Mouse (Mus musculus): ENCODE measurements around the gene Smim7. TPM values are rescaled to one million over a fixed set of nuclear protein-coding genes. Genes with fewer than 3 reads are reported as not detected.
A peak's percentile ranks its signal among the peaks of the same experiment; 100 is the strongest.

The Smim7 gene
- total RNA-seq, 1 experiment, result 45.2 TPM

DNA sequence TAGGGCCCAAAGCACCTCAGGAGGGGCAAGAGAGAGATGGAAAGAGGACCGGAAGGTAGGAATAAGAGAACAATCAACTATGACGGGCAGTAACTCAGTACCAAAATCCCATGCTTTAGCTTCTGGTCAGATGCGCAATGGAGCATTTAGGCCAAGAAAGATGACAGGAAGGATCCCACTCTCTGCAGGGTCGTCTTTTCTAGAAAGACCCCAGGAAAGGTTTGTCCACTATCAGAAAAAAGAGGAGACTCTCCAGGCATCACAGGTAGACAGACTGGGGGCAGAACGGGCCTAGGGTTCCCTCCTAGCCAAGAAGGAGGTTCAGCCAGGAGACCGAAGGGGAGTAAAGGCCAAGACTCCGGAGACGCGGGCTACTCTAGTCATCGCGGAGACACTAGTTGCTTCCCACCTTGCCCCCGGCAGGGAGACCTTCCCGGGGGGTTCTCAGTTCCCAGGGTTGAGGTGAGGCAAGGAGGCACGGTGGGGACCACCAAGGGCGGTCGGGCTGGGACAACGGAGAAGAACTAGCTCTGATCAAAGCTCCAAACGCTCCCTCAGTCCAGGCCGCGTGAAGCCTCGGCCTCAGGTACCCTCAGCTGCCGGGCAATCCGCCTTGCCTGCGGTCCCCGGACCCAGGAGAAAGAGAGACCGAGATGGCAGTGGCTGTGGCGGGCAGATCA, 23.6 kb downstream of the Smim7 start:
- H3K4me3 ChIP-seq (ENCODE audit: insufficient read depth in 1 of 2, low read depth in 1 of 2, low read length in 2 of 2, poor library complexity in 1 of 2, severe bottlenecking in 1 of 2), result peak overlapping the region; percentile 93 to 95
- TF ChIP-seq HCFC1 (IDR thresholded peaks at IDR 0.05; ENCODE audit: borderline replicate concordance, insufficient read depth, low read length) (no peak; the same call in 1 of the 2 replicates), ZNF384 (IDR thresholded peaks at IDR 0.05; ENCODE audit: low read depth, low read length) (no peak)
- in situ Hi-C loops (cut with MboI; ENCODE audit: low sequenced_read_pairs in 2 of 2, unreplicated experiment in 2 of 2), result no loop called here
- H3K9me3 ChIP-seq (ENCODE audit: control insufficient read depth, insufficient read depth, low read depth, low read length), result no peaks in the 10 kb centered on the region
- peak overlapping the region; percentile 64 for H3K27ac ChIP-seq (ENCODE audit: insufficient read depth, low read depth, low read length, poor library complexity, severe bottlenecking)
- peaks cover 6% of the 10 kb centered on the region; the same call in 1 of the 2 replicates for H3K36me3 ChIP-seq (ENCODE audit: control insufficient read depth, insufficient read depth, low read length, poor library complexity, severe bottlenecking)
- no peak for DNase-seq (ENCODE audit: low read depth, low spot score)
- H3K4me1 ChIP-seq (ENCODE audit: control insufficient read depth in 2 of 2, insufficient read depth in 2 of 2, low read length in 2 of 2, poor library complexity in 1 of 2), result peaks cover 0 to 7% of the 10 kb centered on the region in 2 experiments; a peak in 3 of 4 replicates
- H3K9ac ChIP-seq (ENCODE audit: insufficient read depth, low read depth, low read length, poor library complexity, severe bottlenecking), result peak overlapping the region; percentile 94

DNA sequence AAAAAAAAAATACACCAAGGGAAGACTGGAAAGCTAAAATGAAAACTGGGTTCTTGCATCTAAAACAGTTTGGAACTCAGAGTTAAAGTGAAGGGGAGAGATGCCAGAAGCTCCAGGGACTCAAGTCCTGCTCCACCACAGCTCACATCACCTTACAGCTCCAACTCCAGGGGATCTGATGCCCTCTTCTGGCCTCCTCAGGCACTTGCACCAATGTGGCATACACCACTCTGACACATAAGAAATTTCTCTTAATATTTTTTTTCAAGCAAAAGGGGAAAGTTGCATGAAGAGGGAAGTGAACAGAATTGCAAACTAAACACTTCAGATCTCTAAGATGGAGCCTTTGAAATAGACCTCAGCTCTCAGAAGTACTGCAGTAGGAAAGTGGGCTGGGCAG, 31.7 kb downstream of the Smim7 start:
- peak; percentile 29 for DNase-seq (ENCODE audit: low read depth, low spot score)
- Histone ChIP-seq H3K9me3 (ENCODE audit: control insufficient read depth, insufficient read depth, low read depth, low read length) (no peaks in the 10 kb centered on the region), H3K9ac (ENCODE audit: insufficient read depth, low read depth, low read length, poor library complexity, severe bottlenecking) (no peak overlapping the region), H3K27ac (ENCODE audit: insufficient read depth, low read depth, low read length, poor library complexity, severe bottlenecking) (no peak overlapping the region), H3K4me1 (ENCODE audit: control insufficient read depth in 2 of 2, insufficient read depth in 2 of 2, low read length in 2 of 2, poor library complexity in 1 of 2) (no peaks in the 10 kb centered on the region; a peak in 1 of 4 replicates), H3K36me3 (ENCODE audit: control insufficient read depth, insufficient read depth, low read length, poor library complexity, severe bottlenecking) (peaks cover 4% of the 10 kb centered on the region; the same call in 1 of the 2 replicates), H3K4me3 (ENCODE audit: insufficient read depth in 1 of 2, low read depth in 1 of 2, low read length in 2 of 2, poor library complexity in 1 of 2, severe bottlenecking in 1 of 2) (no peak overlapping the region)
- TF ChIP-seq HCFC1 (IDR thresholded peaks at IDR 0.05; ENCODE audit: borderline replicate concordance, insufficient read depth, low read length) (no peak), ZNF384 (IDR thresholded peaks at IDR 0.05; ENCODE audit: low read depth, low read length) (no peak), CHD2 (IDR thresholded peaks at IDR 0.05; ENCODE audit: low read depth, low read length) (no peak), ZC3H11A (IDR thresholded peaks at IDR 0.05; ENCODE audit: borderline replicate concordance, low read depth, low read length) (peak; percentile 46; the same call in 1 of the 2 replicates), MAFK (IDR thresholded peaks at IDR 0.05; ENCODE audit: insufficient read depth, low read depth, low read length) (no peak)
- in situ Hi-C loops (cut with MboI; ENCODE audit: low sequenced_read_pairs in 2 of 2, unreplicated experiment in 2 of 2), result no loop called here

- no peaks in the 10 kb centered on the region for H3K9me3 ChIP-seq (ENCODE audit: control insufficient read depth, insufficient read depth, low read depth, low read length)
- H3K36me3 ChIP-seq (ENCODE audit: control insufficient read depth, insufficient read depth, low read length, poor library complexity, severe bottlenecking), result no peaks in the 10 kb centered on the region
- TF ChIP-seq HCFC1 (IDR thresholded peaks at IDR 0.05; ENCODE audit: borderline replicate concordance, insufficient read depth, low read length) (no peak), MAFK (IDR thresholded peaks at IDR 0.05; ENCODE audit: insufficient read depth, low read depth, low read length) (no peak), ZC3H11A (IDR thresholded peaks at IDR 0.05; ENCODE audit: borderline replicate concordance, low read depth, low read length) (no peak), ZNF384 (IDR thresholded peaks at IDR 0.05; ENCODE audit: low read depth, low read length) (no peak), CHD2 (IDR thresholded peaks at IDR 0.05; ENCODE audit: low read depth, low read length) (no peak)
- no peak for DNase-seq (ENCODE audit: low read depth, low spot score)
- in situ Hi-C loops (cut with MboI; ENCODE audit: low sequenced_read_pairs in 2 of 2, unreplicated experiment in 2 of 2), result no loop called here
- H3K4me3 ChIP-seq (ENCODE audit: insufficient read depth in 1 of 2, low read depth in 1 of 2, low read length in 2 of 2, poor library complexity in 1 of 2, severe bottlenecking in 1 of 2), result no peak overlapping the region
- H3K4me1 ChIP-seq (ENCODE audit: control insufficient read depth in 2 of 2, insufficient read depth in 2 of 2, low read length in 2 of 2, poor library complexity in 1 of 2), result peaks cover 0 to 6% of the 10 kb centered on the region in 2 experiments; a peak in 1 of 4 replicates
- H3K27ac ChIP-seq (ENCODE audit: insufficient read depth, low read depth, low read length, poor library complexity, severe bottlenecking), result no peak overlapping the region
- H3K9ac ChIP-seq (ENCODE audit: insufficient read depth, low read depth, low read length, poor library complexity, severe bottlenecking), result no peak overlapping the region
Measured at GRCm38 (mm10) chr8:72534888-72535287, 36.0 kb downstream of the Smim7 start.

DNA sequence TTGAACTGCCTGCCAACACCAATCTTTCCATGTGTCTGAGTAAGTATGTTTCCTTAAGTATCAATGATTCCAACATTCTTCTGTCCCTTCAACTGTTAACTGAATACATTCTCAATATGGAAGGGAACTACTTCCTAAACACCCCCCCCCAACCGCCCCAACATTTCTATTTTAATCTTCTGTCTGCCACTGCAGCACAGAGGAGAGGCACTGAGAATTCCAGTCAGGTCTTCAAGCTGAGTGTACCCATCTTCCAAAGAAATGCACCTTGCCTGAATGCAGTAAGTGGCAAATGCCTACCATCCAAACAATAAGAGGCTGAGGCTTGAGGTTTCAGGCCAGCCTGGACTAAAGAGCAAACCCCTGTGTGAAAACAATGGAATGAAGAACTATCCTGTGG, 38.8 kb downstream of the Smim7 start:
- DNase-seq (ENCODE audit: low read depth, low spot score), result no peak
- Histone ChIP-seq H3K36me3 (ENCODE audit: control insufficient read depth, insufficient read depth, low read length, poor library complexity, severe bottlenecking) (peaks cover 1% of the 10 kb centered on the region; the same call in 1 of the 2 replicates), H3K4me1 (ENCODE audit: control insufficient read depth in 2 of 2, insufficient read depth in 2 of 2, low read length in 2 of 2, poor library complexity in 1 of 2) (peaks cover 0 to 6% of the 10 kb centered on the region in 2 experiments; a peak in 1 of 4 replicates), H3K9ac (ENCODE audit: insufficient read depth, low read depth, low read length, poor library complexity, severe bottlenecking) (no peak overlapping the region), H3K4me3 (ENCODE audit: insufficient read depth in 1 of 2, low read depth in 1 of 2, low read length in 2 of 2, poor library complexity in 1 of 2, severe bottlenecking in 1 of 2) (no peak overlapping the region), H3K27ac (ENCODE audit: insufficient read depth, low read depth, low read length, poor library complexity, severe bottlenecking) (no peak overlapping the region), H3K9me3 (ENCODE audit: control insufficient read depth, insufficient read depth, low read depth, low read length) (no peaks in the 10 kb centered on the region)
- in situ Hi-C loops (cut with MboI; ENCODE audit: low sequenced_read_pairs in 2 of 2, unreplicated experiment in 2 of 2), result no loop called here
- TF ChIP-seq CHD2 (IDR thresholded peaks at IDR 0.05; ENCODE audit: low read depth, low read length) (no peak), HCFC1 (IDR thresholded peaks at IDR 0.05; ENCODE audit: borderline replicate concordance, insufficient read depth, low read length) (no peak), ZC3H11A (IDR thresholded peaks at IDR 0.05; ENCODE audit: borderline replicate concordance, low read depth, low read length) (no peak), ZNF384 (IDR thresholded peaks at IDR 0.05; ENCODE audit: low read depth, low read length) (no peak), MAFK (IDR thresholded peaks at IDR 0.05; ENCODE audit: insufficient read depth, low read depth, low read length) (no peak)

Data from ES-E14 (cell line).